Mouse (Mus musculus) brain, embryonic 14.5 days (tissue): ENCODE data around the gene Dusp5.
"Not testable (repeated sequence)": the region's sequence is repeated elsewhere in the genome, so short reads cannot be mapped to it uniquely, and the experiment has no call there.

Source experiments
- CTCF ChIP-seq: fragments of 200-500 bp; IDR thresholded peaks from 2 replicates; pipeline ENCODE4 v1.5.1; 2012; ENCODE audit warnings: inconsistent platforms, mild to moderate bottlenecking, moderate library complexity, borderline replicate concordance; ENCODE audit not compliant: insufficient read depth, insufficient read length; ENCODE audit errors: extremely low read depth
- POLR2A ChIP-seq: fragments of 200-500 bp; IDR thresholded peaks from 2 replicates; pipeline ENCODE4 v1.6.1; 2012; ENCODE audit warnings: mild to moderate bottlenecking, inconsistent platforms, borderline replicate concordance; ENCODE audit not compliant: poor library complexity, insufficient read depth, insufficient read length, severe bottlenecking; ENCODE audit errors: extremely low read depth

GRCm38 (mm10) chr19:53588968-53589367, 60.1 kb downstream of the Dusp5 start, which contains the start of gene Nutf2-ps1:
- TF ChIP-seq CTCF, POLR2A: not testable (repeated sequence)
